Mouse (Mus musculus) adrenal gland, postnatal 4 days (tissue): ENCODE results near the gene Eif4a2. TPM values are rescaled to one million over a fixed set of nuclear protein-coding genes. Genes with fewer than 3 reads are reported as not detected.
A peak's percentile ranks its signal among the peaks of the same experiment; 100 is the strongest.

Experiments
- DNase-seq, 2 experiments: peaks; one replicate each; pipeline ENCODE4 v3.0.0; 2021 to 2022; ENCODE audit warnings: low spot score in 2 of 2, mixed read lengths in 2 of 2
- microRNA-seq: library from miRNA; unstranded; fragments of <30 nt; microRNA quantifications from one replicate; pipeline ENCODE4 v1.2.0, GENCODE M21; 2021
- total RNA-seq, 2 experiments: library from RNA; stranded (reverse); gene quantifications; 2 replicates each; pipeline ENCODE4 v1.2.3; 2021

The Eif4a2 gene
- total RNA-seq, 2 experiments from 2014 or later: 482 to 508 TPM

DNA sequence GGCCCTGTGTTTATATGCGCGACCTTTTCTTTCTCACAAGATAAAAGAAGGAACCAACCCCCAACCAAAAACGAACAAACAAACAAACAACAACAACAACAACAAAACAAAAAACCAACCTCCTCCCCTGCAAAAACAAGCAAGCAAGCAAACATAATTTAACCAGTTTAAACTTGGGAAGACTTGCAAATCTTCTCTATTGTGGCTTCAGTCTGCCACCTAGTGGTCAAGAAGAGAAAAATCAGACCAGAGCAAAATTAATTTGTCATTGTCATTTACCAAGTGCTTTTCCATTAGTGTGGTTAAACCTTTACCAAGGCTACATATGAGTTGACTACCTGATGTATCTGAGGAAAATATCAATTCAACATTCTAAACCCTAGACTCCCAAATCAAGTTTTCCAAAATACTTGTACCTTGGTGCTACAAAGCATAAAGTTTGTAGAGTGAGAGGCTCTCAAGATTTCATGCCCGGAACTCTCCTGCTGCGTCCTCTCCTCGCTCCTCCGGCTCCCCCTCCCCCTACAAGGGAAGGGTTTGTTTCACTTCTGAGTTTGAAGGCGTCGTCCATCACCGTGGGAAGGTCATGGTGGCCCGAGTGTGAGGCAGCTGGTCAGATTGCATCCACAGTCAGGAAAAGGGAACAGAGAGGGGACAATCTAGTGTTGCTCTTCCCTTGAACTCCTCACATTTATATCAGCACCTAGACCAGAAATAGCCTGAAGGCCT lies 28.3 kb downstream of the Eif4a2 start:
- DNase-seq: no peak

DNA sequence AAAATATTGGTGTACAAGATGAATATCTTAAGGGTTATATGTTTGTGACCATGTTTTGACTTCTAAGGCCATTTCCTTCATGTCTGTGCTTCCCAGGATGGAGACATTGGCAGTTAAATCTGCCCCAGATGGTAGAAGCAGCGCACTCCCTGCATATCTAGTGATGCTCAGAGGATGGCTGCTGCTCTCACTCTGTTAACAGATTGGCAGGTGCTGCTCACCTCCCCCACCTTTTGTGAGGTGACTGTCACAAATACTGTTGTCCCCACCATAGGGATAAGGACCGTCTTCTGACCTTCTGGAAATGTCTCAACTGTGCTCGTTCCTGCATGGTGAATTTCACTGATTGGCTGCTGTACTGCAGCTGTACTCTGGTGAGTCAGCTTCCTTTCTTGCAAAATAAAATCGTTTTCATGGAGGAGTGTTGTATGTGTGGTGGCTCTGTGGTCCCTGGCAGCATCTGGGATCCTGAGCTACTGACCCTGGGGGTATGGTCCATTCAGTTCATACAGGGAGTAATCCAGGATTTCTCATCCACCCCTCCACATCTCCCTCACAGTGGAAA lies 29.2 kb downstream of the Eif4a2 start:
- DNase-seq: no peak

DNA sequence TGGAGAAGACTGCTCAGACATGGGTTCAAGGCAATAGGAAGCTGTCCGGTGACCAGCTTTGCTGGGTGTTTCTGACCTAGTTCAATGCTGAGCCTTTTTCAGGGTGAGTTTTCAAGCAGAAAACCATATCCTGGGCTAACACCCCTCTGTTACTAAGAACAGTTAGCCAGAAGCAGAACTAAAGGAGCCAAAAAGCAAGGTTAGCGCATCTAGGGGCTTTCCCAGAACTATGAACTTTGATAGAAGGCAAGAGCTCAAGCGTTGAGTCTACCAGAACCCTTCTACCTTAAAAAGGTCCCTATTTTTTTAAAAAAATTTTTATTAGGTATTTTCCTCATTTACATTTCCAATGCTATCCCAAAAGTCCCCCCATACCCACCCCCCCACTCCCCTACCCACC lies 33.7 kb downstream of the Eif4a2 start:
- DNase-seq: no peak

DNA sequence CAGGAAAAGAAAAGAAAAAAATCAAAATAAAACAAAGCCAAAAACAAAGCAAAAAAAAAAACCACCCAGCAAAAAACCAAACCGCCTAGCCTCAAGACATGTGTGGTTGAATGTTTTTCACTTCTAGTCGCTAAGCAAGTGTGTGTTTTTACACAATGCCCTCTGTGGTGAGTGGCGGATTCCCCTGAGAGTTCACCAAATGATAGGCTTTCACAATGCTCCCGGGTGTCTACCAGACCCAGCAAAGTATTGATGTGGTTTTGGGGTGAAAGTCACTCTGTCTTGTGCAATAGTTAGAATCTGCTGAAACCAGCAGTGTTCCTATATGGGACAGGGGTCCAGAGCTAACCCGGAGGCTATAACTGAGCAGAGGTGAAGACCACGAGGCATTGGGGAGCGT lies 37.1 kb downstream of the Eif4a2 start:
- DNase-seq: no peak

DNA sequence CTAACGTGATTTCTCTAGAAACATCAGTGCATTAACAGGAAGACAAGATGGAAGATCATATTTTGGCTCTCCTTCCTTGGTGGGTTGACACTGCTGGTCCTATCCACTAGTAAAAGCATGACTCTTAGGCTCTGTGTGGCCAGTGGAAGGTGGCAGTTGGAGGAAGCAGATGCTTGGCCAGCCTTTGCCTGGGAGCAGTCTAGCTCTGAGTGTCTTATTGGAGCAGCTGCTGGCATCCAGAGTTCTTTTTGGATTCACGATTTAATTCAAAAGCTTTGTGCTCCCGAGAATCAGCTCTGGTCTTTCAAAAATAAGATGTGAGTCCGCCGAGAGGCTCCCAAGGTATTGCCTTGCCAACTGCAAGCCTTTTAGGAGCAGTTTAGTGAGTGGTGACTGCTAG lies 38.0 kb downstream of the Eif4a2 start:
- DNase-seq: no peak

DNA sequence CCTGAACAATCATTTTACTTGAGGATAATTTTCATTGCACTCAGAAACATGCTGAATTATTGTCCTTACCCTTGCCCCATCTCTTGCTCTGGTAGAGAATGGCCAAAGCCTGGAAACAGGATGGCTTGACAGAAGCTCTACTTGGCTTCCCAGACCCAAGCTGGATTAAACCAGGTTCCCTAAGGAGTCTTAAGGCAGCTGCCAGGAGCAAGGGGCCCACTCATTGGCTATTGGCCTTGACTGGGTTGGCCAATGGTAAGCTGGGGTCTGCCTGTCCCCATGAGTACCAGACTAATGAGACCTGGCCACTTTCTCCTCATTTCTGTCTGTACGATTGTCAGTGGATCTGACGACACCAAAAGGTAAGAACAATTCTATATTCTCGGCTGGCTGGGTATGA lies 39.0 kb downstream of the Eif4a2 start, which contains the start of gene Adipoq:
Gene Adipoq, plus strand, starts transcription at position 257 of the 400 bp plus-strand sequence.
- DNase-seq: no peak

DNA sequence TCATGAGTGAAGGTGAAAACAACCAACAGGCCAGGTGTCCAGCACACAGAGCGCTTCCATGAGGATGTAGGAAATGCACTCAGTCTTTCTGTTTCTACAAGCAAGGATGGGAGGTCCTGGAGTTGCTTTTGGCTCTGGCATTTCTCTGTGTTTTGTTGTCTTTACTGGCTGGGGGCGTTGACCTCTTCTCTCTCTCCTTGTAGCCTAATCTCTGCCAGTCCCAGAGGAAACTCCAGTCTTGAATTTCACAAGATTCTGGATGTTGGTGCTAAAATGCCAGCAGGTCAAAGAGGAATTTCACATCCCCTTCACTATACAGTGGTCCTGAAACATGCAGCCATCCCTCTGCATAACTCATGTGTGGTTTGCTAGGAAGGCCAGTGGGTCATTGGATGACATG lies 41.7 kb downstream of the Eif4a2 start:
- no peak for DNase-seq

DNA sequence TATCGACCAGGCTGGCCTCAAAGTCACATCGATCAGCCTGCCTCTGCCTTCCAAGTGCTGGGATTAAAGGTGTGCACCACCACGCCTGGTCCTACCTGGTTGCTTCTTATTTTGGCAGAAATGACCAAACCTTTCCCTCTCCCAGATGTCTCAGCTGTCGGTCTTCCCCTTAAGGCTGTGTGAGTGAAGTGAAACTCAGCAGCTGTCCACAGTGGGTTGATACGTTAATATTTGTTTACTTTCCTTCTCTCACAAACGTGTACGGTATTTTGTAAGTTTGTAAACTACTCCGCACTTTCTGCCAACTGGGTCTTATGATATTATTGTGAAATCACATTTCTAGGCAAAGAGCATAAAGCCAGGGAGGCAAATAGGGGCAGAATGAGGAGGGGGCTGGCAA lies 42.2 kb downstream of the Eif4a2 start:
- DNase-seq: no peak

DNA sequence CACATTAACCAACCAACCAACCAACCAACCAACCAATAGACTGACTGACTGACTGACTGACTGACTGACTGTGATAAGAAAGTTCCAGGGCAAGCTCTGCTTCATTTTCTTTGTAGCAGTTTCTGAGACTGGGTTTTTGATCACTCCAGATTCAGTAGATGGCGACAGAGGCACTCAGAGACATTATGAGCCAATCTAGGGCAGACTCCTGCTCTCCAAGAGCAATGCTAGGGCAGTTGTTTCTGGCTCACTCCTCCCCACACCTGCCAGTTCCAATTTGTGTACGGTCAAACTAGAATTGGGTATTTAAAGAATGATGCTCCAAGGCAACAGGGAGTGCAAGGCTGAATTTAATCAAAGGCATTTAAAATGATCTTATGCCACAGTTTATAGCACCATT lies 44.2 kb downstream of the Eif4a2 start:
- no peak for DNase-seq

DNA sequence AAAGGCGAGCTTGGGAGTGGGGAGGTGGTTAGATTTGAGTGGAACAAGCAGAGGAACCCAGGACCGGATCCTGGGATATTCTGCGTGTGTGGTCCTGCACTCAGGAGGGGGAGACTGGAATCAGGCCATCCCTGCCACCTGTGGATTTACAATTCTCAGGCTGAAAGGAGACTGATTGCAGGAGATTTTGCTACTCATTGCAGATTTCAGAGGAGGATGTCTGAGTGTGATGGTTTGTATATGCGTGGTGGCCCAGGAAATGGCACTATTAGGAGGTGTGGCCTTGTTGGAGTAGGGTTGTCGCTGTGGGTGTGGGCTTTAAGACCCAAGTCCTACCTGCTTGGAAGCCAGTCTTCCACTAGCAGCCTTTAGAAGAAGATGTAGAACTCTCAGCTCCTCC lies 47.0 kb downstream of the Eif4a2 start:
- DNase-seq: no peak

DNA sequence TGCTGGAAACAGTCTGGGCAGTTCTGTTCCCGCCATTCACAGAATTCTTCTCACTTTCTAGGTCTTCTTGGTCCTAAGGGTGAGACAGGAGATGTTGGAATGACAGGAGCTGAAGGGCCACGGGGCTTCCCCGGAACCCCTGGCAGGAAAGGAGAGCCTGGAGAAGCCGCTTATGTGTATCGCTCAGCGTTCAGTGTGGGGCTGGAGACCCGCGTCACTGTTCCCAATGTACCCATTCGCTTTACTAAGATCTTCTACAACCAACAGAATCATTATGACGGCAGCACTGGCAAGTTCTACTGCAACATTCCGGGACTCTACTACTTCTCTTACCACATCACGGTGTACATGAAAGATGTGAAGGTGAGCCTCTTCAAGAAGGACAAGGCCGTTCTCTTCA lies 49.8 kb downstream of the Eif4a2 start:
- DNase-seq: no peak

DNA sequence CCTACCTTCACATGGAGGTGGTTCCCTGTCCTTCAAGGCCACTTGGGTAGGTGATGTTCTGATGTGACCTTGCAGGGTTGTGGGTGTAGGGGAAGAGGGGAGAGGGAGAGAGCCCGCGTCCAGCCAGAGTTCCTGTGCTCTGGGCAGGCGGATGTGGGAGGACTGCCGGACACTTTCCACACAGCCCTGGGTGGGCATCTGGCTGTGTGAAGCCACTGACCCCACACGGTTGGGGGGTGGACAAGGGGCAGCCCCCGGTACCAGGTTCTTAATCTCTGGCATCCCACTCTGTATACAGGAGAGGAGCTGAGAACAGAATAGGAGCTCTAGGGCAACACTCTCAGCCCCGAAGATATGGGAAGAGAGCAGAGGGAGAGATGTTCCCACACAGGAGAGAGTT lies 51.0 kb downstream of the Eif4a2 start:
- no peak for DNase-seq

DNA sequence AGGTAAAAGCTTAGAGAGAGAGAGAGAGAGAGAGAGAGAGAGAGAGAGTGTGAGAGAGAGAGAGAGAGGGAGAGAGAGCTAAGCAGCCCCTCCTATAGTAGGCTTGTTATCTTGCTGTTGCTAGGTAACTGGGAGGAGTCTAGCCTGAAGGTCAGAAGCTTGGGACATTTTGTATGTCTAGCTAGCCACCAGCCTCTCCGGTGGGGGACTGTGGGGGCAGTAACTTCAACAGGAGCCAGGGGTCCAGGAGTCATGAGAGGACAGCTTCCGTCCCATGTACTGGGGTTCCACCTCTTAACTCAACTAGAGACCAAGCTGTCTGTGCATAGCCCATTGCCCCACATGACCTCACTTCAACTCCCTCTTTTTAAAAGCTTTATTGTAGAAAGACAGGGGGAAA lies 51.7 kb downstream of the Eif4a2 start:
- no peak for DNase-seq

DNA sequence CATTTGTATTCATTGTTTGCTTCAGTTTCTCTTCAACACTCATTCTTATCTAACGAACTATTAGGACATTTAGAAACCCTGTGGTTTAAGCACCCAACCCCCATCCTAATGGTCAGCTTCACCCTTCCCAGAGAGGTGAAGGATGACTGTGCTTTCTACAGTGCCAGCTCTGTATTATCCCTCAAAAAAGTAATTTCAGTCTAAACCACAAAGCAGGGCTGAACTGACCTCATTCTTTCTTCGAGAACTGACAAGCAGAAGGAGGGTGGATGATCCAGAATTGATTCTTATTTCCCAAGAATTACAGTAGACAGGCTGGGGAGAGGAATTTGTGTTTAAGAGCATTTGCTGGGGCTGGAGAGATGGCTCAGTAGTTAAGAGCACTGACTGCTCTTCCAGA lies 52.5 kb downstream of the Eif4a2 start:
- DNase-seq: no peak

DNA sequence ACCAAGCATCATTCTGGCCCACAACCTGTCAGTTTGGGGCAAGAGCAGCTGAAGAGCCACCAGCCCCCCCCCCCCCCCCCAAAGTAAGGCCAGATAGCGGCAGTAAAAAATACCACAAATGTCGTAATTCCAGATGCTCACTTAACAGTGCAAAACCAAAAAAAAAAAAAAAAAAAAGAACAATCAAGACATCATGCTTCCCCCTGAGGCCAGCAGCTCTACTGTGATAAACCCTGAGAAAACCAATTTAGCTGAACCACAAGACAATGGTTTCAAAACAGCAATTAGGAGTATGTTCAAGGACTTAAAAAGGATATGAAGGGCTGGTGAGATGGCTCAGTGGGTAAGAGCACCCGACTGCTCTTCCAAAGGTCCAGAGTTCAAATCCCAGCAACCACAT lies 54.9 kb downstream of the Eif4a2 start:
- DNase-seq: no peak

Small RNA genes lying within 50 kb of the gene (microRNA-seq; reads per million reads assigned to microRNA genes)
- gene Gm49346: 2.6 reads per million, percentile 2 among the genes with 10 or more reads in this experiment

Other genes starting within 250 kb of the Eif4a2 start
- 10 to 100 TPM; 21.4 to 23.4 TPM for gene Tbccd1, start 249.8 kb upstream of the Eif4a2 start, total RNA-seq
- 10 to 100 TPM; 73.3 to 75.8 TPM for gene Dnajb11, start 249.6 kb upstream of the Eif4a2 start, total RNA-seq
- 1,000 to 10,000 TPM in 1 of 2 experiments, 10 to 100 TPM in 1; 68.1 to 2,750 TPM for gene Ahsg, start 216.2 kb upstream of the Eif4a2 start, total RNA-seq
- gene Fetub, start 189.1 kb upstream of the Eif4a2 start, total RNA-seq: 100 to 1,000 TPM in 1 of 2 experiments, 10 to 100 TPM in 1; 10.1 to 134 TPM
- 10 to 100 TPM in 1 of 2 experiments, 1 to 10 TPM in 1; 2.6 to 86.2 TPM for gene Hrg, start 156.4 kb upstream of the Eif4a2 start, total RNA-seq
- 10 to 100 TPM; 10.1 to 27.3 TPM for gene Kng2, start 78.0 kb upstream of the Eif4a2 start, total RNA-seq
- 100 to 1,000 TPM in 1 of 2 experiments, 10 to 100 TPM in 1; 10.7 to 386 TPM for gene Kng1, start 49.6 kb upstream of the Eif4a2 start, total RNA-seq
- 10 to 100 TPM; 24.2 to 25.5 TPM for gene Rfc4, start 20.3 kb downstream of the Eif4a2 start, total RNA-seq
- 100 to 1,000 TPM; 119 to 145 TPM for gene Adipoq, start 39.1 kb downstream of the Eif4a2 start, total RNA-seq
- gene St6gal1, start 117.3 kb downstream of the Eif4a2 start, total RNA-seq: 10 to 100 TPM; 46.6 to 56.3 TPM